Mouse (Mus musculus) forebrain, embryonic 11.5 days (tissue): ENCODE measurements around the gene Stxbp2. TPM values are rescaled to one million over a fixed set of nuclear protein-coding genes. Genes with fewer than 3 reads are reported as not detected.

Experiments
- ATAC-seq: fragments of 200-750 bp; cut with Nextera tagmentation; replicated peaks from 2 replicates; pipeline ENCODE4 v1.8.0; 2017; ENCODE audit warnings: moderate TSS enrichment; ENCODE audit not compliant: low FRiP score
- DNase-seq: peaks from one replicate; pipeline ENCODE4 v3.0.0-alpha.2; 2017; ENCODE audit warnings: low spot score
- H3K27ac ChIP-seq: fragments of 300-500 bp; sonication (generic); 2 replicates; pipeline ENCODE4 v1.5.1; 2014; ENCODE audit warnings: low read depth, low read length
- H3K27me3 ChIP-seq: fragments of 300-500 bp; sonication (generic); 2 replicates; pipeline ENCODE4 v1.6.1; 2014; ENCODE audit warnings: mild to moderate bottlenecking, low read length, mixed read lengths; ENCODE audit not compliant: control insufficient read depth, insufficient read depth
- H3K36me3 ChIP-seq: fragments of 300-500 bp; sonication (generic); 2 replicates; pipeline ENCODE4 v1.6.1; 2014; ENCODE audit warnings: mild to moderate bottlenecking, low read length, moderate library complexity, mixed read lengths; ENCODE audit not compliant: control insufficient read depth, insufficient read depth
- H3K4me1 ChIP-seq: fragments of 300-500 bp; sonication (generic); replicated peaks from 2 replicates; pipeline ENCODE4 v1.6.1; 2014; ENCODE audit warnings: low read length, mixed read lengths; ENCODE audit not compliant: control insufficient read depth, insufficient read depth
- H3K4me2 ChIP-seq: fragments of 300-500 bp; sonication (generic); 2 replicates; pipeline ENCODE4 v1.6.1; 2014; ENCODE audit warnings: low read depth, mild to moderate bottlenecking, low read length, moderate library complexity, mixed read lengths; ENCODE audit not compliant: severe bottlenecking
- H3K4me3 ChIP-seq: fragments of 300-500 bp; sonication (generic); 2 replicates; pipeline ENCODE4 v1.5.1; 2014; ENCODE audit warnings: low read depth, low read length
- H3K9ac ChIP-seq: fragments of 300-500 bp; sonication (generic); 2 replicates; pipeline ENCODE4 v1.6.1; 2014; ENCODE audit warnings: low read length
- H3K9me3 ChIP-seq: fragments of 300-500 bp; sonication (generic); 2 replicates; pipeline ENCODE4 v1.6.1; 2016; ENCODE audit warnings: low read length, mixed read lengths; ENCODE audit not compliant: control insufficient read depth
- WGBS: fragments of 180-500 bp; shearing (Covaris S2); extraction: QIAGEN DNeasy Blood & Tissue Kit; methylation state at CpG from one replicate; pipeline ENCODE4 v1.1.7; 2014; 5-methylcytosine and 5-hydroxymethylcytosine counted together
- polyA plus RNA-seq: library from polyadenylated mRNA; unstranded; fragments of >200 nt; fragmentation: Nextera tagmentation; extraction: Ambion mirVana; gene quantifications from 2 replicates; pipeline ENCODE4 v1.2.1, GENCODE M21; 2014

Gene Stxbp2
- polyA plus RNA-seq, 1 experiment from 2014 or later, result 36.7 TPM

DNA sequence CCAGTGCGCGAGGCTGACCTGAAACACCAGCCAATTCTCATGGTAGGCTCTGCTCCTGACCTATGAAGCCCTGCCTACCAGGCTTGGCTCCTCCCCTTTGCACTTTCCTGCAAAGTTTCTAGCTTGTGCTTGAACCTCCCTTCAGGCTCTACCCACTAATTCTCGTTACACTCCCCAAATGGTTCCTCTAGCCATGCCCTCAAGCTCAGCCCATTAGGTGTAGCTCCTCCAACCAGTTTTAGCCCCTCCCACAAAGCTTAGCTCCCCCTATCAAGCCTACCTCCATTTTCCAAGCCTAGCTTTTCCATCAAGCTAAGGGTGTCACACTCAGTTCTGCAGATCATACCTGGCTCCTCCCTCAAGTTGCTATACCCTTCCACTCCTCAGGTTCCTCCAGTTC is 32.7 kb upstream of the Stxbp2 start:
- H3K27ac ChIP-seq, result no peak overlapping the region
- DNase-seq, result no peak
- no peak overlapping the region for H3K9ac ChIP-seq
- no peaks in the 10 kb centered on the region for H3K9me3 ChIP-seq
- H3K4me3 ChIP-seq, result no peak overlapping the region
- no peaks in the 10 kb centered on the region for H3K4me1 ChIP-seq
- WGBS, result 75% methylated on average over 3 of the region's 3 CpGs
- no peak overlapping the region for H3K4me2 ChIP-seq
- no peaks in the 10 kb centered on the region for H3K27me3 ChIP-seq
- no peak for ATAC-seq
- no peaks in the 10 kb centered on the region; the same call in 1 of the 2 replicates for H3K36me3 ChIP-seq

DNA sequence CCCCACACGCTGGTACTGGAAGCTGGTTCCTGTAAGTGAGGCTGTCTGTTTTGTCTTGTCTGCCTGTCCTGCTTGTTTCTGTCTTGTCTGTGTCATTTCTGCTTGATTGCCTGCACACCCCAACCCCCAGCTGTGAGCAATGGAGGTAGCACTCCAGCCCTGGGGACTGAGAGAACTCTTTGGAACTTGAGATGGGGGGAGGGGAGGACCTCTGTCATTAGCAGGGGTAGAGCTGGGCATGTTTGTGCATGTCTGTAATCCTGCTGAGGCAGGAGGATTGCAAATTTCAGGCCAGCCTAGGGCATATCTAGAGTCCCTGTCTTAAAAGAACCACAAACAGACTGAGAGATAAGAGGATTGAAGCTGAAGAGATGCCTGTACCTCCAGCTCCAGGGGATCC is 31.5 kb upstream of the Stxbp2 start:
- ATAC-seq, result no peak
- Histone ChIP-seq H3K27me3 (no peaks in the 10 kb centered on the region), H3K27ac (no peak overlapping the region)

DNA sequence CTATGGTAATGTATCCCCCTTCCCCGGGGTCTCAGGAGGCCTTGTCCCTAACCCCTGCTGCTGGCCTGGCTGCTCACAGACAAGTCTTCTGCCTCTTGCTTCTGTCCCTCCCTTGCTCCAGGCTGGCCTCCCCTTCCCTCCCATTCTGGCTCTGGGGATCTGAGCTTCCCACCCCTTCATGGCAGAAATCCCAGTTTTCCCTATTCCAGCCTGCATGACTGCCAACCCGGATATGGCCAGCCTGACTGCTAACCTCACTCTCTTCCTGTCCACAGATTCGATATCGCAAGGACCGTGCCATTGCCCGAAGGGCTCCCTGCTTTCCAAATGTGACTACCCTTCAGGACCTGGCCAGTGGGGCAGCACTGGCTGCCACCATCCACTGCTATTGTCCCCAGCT is 30.4 kb upstream of the Stxbp2 start:
- Histone ChIP-seq H3K4me3 (no peak overlapping the region), H3K36me3 (no peaks in the 10 kb centered on the region; the same call in 1 of the 2 replicates), H3K27me3 (no peaks in the 10 kb centered on the region), H3K4me2 (no peak overlapping the region), H3K9ac (no peak overlapping the region), H3K4me1 (no peaks in the 10 kb centered on the region), H3K27ac (no peak overlapping the region), H3K9me3 (no peaks in the 10 kb centered on the region)
- DNase-seq (no peak), ATAC-seq (no peak)
- 93% methylated on average over 6 of the region's 6 CpGs for WGBS

More for the DNA sequence above, 31.5 kb upstream of the Stxbp2 start:
- H3K4me3 ChIP-seq, result no peak overlapping the region
- no peaks in the 10 kb centered on the region for H3K4me1 ChIP-seq
- H3K4me2 ChIP-seq, result no peak overlapping the region
- WGBS, result 93% methylated on average over 1 of the region's 1 CpGs
- no peak for DNase-seq
- no peak overlapping the region for H3K9ac ChIP-seq
- no peaks in the 10 kb centered on the region for H3K9me3 ChIP-seq
- no peaks in the 10 kb centered on the region; the same call in 1 of the 2 replicates for H3K36me3 ChIP-seq

DNA sequence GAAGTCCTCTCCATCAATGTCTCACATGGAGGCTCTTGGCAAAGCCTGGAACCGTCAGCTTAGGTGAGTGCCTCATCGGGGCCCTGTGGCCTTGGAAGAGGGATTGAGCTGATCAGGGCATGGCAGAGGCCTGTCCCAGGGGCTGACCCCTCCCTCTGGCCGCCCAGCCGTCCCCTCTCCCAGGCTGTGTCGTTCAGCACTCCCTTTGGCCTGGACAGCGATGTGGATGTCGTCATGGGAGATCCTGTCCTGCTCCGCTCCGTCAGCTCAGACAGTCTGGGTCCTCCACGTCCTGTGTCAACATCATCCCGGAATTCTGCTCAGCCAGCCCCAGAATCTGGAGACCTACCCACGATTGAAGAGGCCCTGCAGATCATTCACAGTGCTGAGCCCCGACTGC is 27.3 kb upstream of the Stxbp2 start:
- H3K4me1 ChIP-seq, result no peaks in the 10 kb centered on the region
- H3K9ac ChIP-seq, result no peak overlapping the region
- no peaks in the 10 kb centered on the region for H3K9me3 ChIP-seq
- H3K4me2 ChIP-seq, result no peak overlapping the region
- H3K27ac ChIP-seq, result no peak overlapping the region
- H3K27me3 ChIP-seq, result no peaks in the 10 kb centered on the region
- 84% methylated on average over 12 of the region's 13 CpGs for WGBS
- H3K36me3 ChIP-seq, result no peaks in the 10 kb centered on the region; the same call in 1 of the 2 replicates
- no peak for ATAC-seq
- no peak for DNase-seq
- no peak overlapping the region for H3K4me3 ChIP-seq

DNA sequence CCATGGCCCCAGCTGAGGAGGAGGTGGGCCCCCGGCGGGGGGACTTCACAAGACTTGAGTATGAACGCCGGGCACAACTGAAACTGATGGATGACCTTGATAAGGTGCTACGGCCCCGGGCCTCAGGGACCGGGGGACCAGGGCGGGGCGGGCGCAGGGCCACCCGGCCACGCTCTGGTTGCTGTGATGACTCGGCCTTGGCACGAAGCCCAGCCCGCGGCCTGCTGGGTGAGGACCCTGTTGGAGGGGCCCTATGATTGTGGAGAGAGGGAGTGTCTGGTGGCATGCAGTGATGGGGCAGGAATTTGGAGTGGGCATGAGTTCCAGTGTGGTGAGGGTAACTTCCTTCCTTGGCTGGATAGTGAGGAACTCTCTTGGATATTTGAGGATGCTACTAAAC is 24.2 kb upstream of the Stxbp2 start:
- Histone ChIP-seq H3K27me3 (no peaks in the 10 kb centered on the region), H3K27ac (no peak overlapping the region), H3K36me3 (peaks cover 4% of the 10 kb centered on the region; the same call in 1 of the 2 replicates), H3K4me1 (no peaks in the 10 kb centered on the region), H3K4me2 (no peak overlapping the region), H3K9ac (no peak overlapping the region), H3K9me3 (no peaks in the 10 kb centered on the region), H3K4me3 (no peak overlapping the region)
- no peak for ATAC-seq
- no peak for DNase-seq
- WGBS, result 93% methylated on average over 16 of the region's 16 CpGs

DNA sequence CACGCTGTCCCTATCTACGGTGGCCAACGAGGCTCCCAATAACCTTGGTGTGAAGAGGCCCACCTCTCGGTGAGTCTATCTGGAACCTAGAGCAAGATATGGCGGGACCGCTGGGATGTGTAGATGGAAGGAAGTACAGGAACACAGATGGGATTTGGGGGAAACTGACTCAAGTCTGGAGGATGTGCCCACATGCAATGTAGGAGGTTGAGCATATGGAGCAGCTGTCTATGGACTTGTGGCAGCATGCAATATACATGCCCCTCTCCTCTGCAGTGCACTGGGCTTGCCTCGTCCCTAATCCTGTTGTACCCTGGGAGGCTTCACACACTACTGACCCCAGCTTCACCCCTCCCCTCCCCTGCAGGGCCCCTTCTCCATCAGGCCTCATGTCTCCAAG is 22.9 kb upstream of the Stxbp2 start:
- peaks cover 4% of the 10 kb centered on the region; the same call in 1 of the 2 replicates for H3K36me3 ChIP-seq

DNA sequence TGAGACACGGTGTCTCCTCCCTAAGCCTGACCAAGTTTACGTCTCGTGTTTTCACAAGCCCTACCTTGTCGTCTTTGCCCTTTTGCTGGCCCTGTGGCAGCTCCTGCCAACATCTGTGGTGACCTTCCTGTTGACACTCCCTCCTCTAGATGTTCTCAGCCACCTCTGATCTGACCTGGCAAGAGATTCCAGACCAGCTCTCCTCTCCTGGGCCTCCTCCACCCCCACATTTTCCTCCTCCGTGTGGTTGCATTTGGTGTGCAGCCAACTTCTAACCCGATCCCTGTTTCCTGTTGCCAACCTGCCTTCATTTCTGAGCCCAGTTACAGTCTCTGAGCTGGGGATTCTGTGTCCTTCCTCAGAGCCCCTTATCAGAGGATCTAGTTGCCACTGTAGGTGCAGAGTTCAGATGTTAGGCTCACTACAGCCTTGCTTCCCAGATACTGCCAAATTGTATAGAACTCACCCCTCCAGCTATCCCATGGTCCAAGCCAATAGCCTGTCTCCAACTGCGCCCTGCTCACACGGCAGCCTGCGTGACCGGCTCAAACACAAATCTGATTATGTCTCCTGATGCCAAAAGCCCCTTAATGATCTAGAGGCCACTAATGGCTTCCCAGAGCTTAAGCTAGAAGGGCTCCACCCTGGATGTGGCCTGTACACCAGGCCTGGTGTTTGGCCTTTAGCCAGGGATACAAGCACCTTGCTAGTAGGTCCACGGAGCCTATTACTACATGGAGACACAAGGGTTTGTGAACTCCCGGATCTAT is 21.5 kb upstream of the Stxbp2 start:
- no peak overlapping the region for H3K4me3 ChIP-seq
- H3K9ac ChIP-seq, result no peak overlapping the region
- H3K27me3 ChIP-seq, result no peaks in the 10 kb centered on the region
- peaks cover 4% of the 10 kb centered on the region; the same call in 1 of the 2 replicates for H3K36me3 ChIP-seq
- ATAC-seq, result no peak
- no peak for DNase-seq
- 91% methylated on average over 12 of the region's 12 CpGs for WGBS
- no peaks in the 10 kb centered on the region for H3K9me3 ChIP-seq
- no peak overlapping the region for H3K4me2 ChIP-seq
- no peaks in the 10 kb centered on the region for H3K4me1 ChIP-seq
- H3K27ac ChIP-seq, result no peak overlapping the region

More for the DNA sequence above, 22.9 kb upstream of the Stxbp2 start:
- DNase-seq, result no peak
- Histone ChIP-seq H3K27me3 (no peaks in the 10 kb centered on the region), H3K4me2 (no peak overlapping the region), H3K9ac (no peak overlapping the region), H3K4me1 (no peaks in the 10 kb centered on the region), H3K4me3 (no peak overlapping the region), H3K27ac (no peak overlapping the region), H3K9me3 (no peaks in the 10 kb centered on the region)
- ATAC-seq, result no peak
- 86% methylated on average over 6 of the region's 7 CpGs for WGBS

DNA sequence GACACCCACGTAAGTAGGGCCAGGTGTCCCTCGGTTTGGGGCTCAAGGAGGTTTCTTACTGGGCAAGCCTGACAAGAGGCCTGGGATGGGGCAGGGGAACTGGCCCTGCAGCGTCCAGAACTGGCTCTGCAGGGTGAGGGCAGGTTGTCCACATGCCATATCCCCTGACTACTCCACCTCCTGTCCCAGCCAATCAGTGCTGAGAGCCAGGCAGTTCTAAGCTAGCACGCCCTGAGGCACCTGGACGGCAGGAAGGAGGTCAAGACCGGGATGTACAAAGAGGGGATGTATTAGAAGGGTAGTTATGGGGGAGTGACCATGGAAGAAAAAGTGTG is 21.0 kb upstream of the Stxbp2 start:
- H3K9me3 ChIP-seq, result no peaks in the 10 kb centered on the region
- DNase-seq, result no peak
- H3K9ac ChIP-seq, result no peak overlapping the region
- H3K4me3 ChIP-seq, result no peak overlapping the region
- ATAC-seq, result no peak
- WGBS, result 78% methylated on average over 6 of the region's 6 CpGs
- H3K4me2 ChIP-seq, result no peak overlapping the region
- no peak overlapping the region for H3K27ac ChIP-seq
- peaks cover 7% of the 10 kb centered on the region; the same call in 1 of the 2 replicates for H3K36me3 ChIP-seq
- H3K4me1 ChIP-seq, result no peaks in the 10 kb centered on the region
- no peaks in the 10 kb centered on the region for H3K27me3 ChIP-seq
